Mouse (Mus musculus): ENCODE measurements around the gene Gpr68. TPM values are rescaled to one million over a fixed set of nuclear protein-coding genes. Genes with fewer than 3 reads are reported as not detected.

Gene Gpr68
- total RNA-seq, 2 experiments from 2014 or later, result 0.09 to 0.63 TPM

- DNase-seq, result no peak
These were observed 16.8 kb upstream of the Gpr68 start for GRCm38 (mm10) chr12:100924646-100925339.

GRCm38 (mm10) chr12:100910731-100911130 is 2.7 kb upstream of the Gpr68 start:
- DNase-seq, result no peak

GRCm38 (mm10) chr12:100909765-100910164 is 1.8 kb upstream of the Gpr68 start:
- DNase-seq, result no peak

GRCm38 (mm10) chr12:100908298-100909034 is 468 bp upstream of the Gpr68 start:
- no peak for DNase-seq

GRCm38 (mm10) chr12:100906861-100907260 is 1.1 kb downstream of the Gpr68 start:
- DNase-seq, result no peak

GRCm38 (mm10) chr12:100903761-100904160 is 4.2 kb downstream of the Gpr68 start:
- no peak for DNase-seq

GRCm38 (mm10) chr12:100901386-100901785 is 6.6 kb downstream of the Gpr68 start:
- no peak for DNase-seq

GRCm38 (mm10) chr12:100900901-100901300 is 7.1 kb downstream of the Gpr68 start:
- no peak for DNase-seq

- DNase-seq, result no peak
These were observed 8.8 kb downstream of the Gpr68 start for GRCm38 (mm10) chr12:100899111-100899640.

- no peak for DNase-seq
These were observed 10.0 kb downstream of the Gpr68 start for GRCm38 (mm10) chr12:100897736-100898650.

- DNase-seq, result no peak
These were observed 11.3 kb downstream of the Gpr68 start for GRCm38 (mm10) chr12:100896661-100897060.

GRCm38 (mm10) chr12:100895504-100895903 is 12.5 kb downstream of the Gpr68 start:
- DNase-seq, result no peak

- DNase-seq, result no peak
These were observed 17.4 kb downstream of the Gpr68 start for GRCm38 (mm10) chr12:100890548-100890947.

- DNase-seq, result peak; percentile 33
These were observed 20.2 kb downstream of the Gpr68 start for GRCm38 (mm10) chr12:100887801-100888258.

GRCm38 (mm10) chr12:100886877-100887276 is 21.1 kb downstream of the Gpr68 start:
- no peak for DNase-seq

- DNase-seq, result no peak
These were observed 22.4 kb downstream of the Gpr68 start for GRCm38 (mm10) chr12:100885585-100885984.

GRCm38 (mm10) chr12:100883168-100883567 is 24.8 kb downstream of the Gpr68 start:
- DNase-seq, result no peak

GRCm38 (mm10) chr12:100878556-100878955 is 29.4 kb downstream of the Gpr68 start:
- no peak for DNase-seq

- DNase-seq, result no peak
These were observed 30.1 kb downstream of the Gpr68 start for GRCm38 (mm10) chr12:100877936-100878335.

GRCm38 (mm10) chr12:100875960-100876359 is 32.0 kb downstream of the Gpr68 start:
- no peak for DNase-seq

- no peak for DNase-seq
These were observed 32.4 kb downstream of the Gpr68 start for GRCm38 (mm10) chr12:100875553-100875952.

- DNase-seq, result no peak
These were observed 34.4 kb downstream of the Gpr68 start for GRCm38 (mm10) chr12:100873612-100874011.

All from gastrocnemius, postnatal 10 days (tissue).